Mouse (Mus musculus): ENCODE measurements at regions not wholly inside any gene's neighbourhood (a gene's known extent, or its start where the extent isn't known, plus 50 kb on each side); places are given as distances from the start of the nearest gene placed in this dataset.

GRCm38 (mm10) chr8:60372681-60373398, 130.2 kb downstream of the Gm10283 start:
- no peak for DNase-seq

GRCm38 (mm10) chr8:60348291-60348690, 154.7 kb downstream of the Gm10283 start:
- DNase-seq, result no peak

GRCm38 (mm10) chr8:60345830-60346420, 157.1 kb downstream of the Gm10283 start:
- no peak for DNase-seq

DNA sequence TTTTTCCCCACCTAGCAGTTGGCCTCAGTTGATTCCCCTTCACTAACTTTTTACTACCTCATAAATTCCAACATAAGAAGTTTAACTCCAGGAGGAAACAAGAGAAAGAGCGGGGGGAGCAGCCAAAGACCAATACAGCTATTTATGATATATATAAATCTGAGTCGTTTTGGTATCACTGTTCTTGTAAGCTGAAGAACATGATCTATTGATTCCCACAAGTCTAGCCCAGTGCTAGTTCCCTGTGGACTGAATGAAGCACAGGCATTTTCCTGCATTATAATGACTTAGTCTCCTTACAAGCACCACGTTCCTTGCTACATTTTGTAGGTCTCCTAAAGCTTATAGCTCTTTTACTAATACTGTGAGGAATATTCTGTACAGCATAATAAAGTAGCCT, 187.5 kb downstream of the Gm10283 start:
- no peak for DNase-seq

GRCm38 (mm10) chr8:60313977-60314854, 188.8 kb downstream of the Gm10283 start:
- DNase-seq, result no peak

- no peak for DNase-seq
Measured at GRCm38 (mm10) chr8:60310136-60310535, 192.9 kb downstream of the Gm10283 start.

DNA sequence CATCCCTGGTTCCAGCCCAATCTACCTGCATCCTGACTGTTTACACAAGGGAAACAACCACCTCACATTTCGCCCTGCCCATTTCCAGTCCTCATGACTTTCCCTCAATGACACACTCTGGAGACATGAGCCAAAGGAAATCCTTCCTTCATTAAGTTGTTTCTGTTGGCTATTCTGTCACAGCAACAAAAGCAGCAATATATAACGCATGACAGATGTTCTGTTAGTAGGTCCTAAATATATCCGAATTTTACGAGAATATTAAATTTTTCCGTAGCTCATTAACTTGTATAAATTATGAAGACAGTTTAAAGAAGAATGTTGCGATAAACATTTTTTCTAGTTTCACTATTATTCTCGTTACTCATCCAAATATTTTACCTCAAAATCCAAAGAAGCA, 201.7 kb downstream of the Gm10283 start:
- no peak for DNase-seq

- DNase-seq, result no peak
Measured at GRCm38 (mm10) chr8:60277211-60277801, 225.7 kb downstream of the Gm10283 start.

DNA sequence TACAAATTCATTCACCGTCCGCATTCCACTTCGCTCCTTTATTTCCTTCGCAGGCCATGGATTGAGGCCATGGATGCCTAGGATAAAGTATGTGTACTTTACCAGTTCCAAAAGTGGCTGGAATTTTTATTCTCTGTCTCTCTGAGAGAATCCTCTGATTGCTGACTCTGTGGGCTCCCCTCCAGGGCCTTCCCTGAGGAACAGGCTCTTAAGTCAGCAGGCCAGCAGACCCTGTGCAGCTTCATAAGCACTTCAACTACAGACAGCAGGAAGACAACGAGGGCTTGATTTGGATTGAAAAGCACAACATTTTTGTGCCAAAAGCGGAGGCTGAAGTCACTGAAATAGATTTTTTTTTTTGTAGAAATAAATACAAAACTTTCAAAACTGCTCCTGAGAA, 252.7 kb downstream of the Gm10283 start:
- no peak for DNase-seq

- peak; percentile 4 to 39 for DNase-seq
Measured at GRCm38 (mm10) chr8:60249704-60250103, 253.3 kb downstream of the Gm10283 start.

GRCm38 (mm10) chr8:60247601-60248000, 255.4 kb downstream of the Gm10283 start:
- no peak for DNase-seq

DNA sequence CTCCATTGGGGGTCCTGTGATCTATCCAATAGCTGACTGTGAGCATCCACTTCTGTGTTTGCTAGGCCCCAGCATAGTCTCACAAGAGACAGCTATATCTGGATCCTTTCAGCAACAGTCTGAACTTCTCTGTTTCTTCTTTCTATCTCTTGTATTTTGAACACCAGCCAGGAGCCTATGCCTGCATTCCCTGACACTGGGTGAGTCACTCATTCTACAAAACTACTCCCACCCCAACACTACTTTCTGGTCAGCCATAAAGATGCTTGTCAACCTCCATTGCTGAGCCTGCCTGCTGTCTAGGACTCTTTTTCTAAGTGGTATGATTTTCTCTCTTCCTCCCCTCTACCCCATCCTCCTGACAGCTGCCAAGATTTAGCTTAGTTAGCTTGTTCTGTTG, 261.6 kb downstream of the Gm10283 start:
- no peak for DNase-seq

- DNase-seq, result no peak
Measured at GRCm38 (mm10) chr8:60220946-60221345, 282.1 kb downstream of the Gm10283 start.

GRCm38 (mm10) chr8:60195641-60196040, 307.4 kb downstream of the Gm10283 start:
- no peak for DNase-seq

GRCm38 (mm10) chr8:60167716-60168272, 335.2 kb downstream of the Gm10283 start:
- no peak for DNase-seq
